Mouse (Mus musculus) heart, embryonic 13.5 days (tissue): ENCODE measurements at regions not wholly inside any gene's neighbourhood (a gene's known extent, or its start where the extent isn't known, plus 50 kb on each side); places are given as distances from the start of the nearest gene placed in this dataset.

Source experiments
- ATAC-seq: fragments of 200-750 bp; cut with Nextera tagmentation; 2 replicates; pipeline ENCODE4 v1.8.0; 2017; ENCODE audit warnings: moderate TSS enrichment; ENCODE audit not compliant: insufficient number of reproducible peaks, low FRiP score, low TSS enrichment; ENCODE audit errors: extremely low read depth
- H3K27ac ChIP-seq: fragments of 300-500 bp; sonication (generic); replicated peaks from 2 replicates; pipeline ENCODE4 v1.5.1; 2015; ENCODE audit warnings: moderate library complexity, mild to moderate bottlenecking, inconsistent platforms
- H3K27me3 ChIP-seq: fragments of 300-500 bp; sonication (generic); replicated peaks from 2 replicates; pipeline ENCODE4 v1.6.1; 2015; ENCODE audit warnings: mild to moderate bottlenecking, inconsistent platforms
- H3K36me3 ChIP-seq: fragments of 300-500 bp; sonication (generic); 2 replicates; pipeline ENCODE4 v1.6.1; 2015; ENCODE audit warnings: mild to moderate bottlenecking, inconsistent platforms
- H3K4me1 ChIP-seq: fragments of 300-500 bp; sonication (generic); 2 replicates; pipeline ENCODE4 v1.6.1; 2015; ENCODE audit warnings: inconsistent platforms
- H3K4me2 ChIP-seq: fragments of 300-500 bp; sonication (generic); 2 replicates; pipeline ENCODE4 v1.6.1; 2015; ENCODE audit warnings: inconsistent platforms, mild to moderate bottlenecking, moderate library complexity
- H3K4me3 ChIP-seq: fragments of 300-500 bp; sonication (generic); 2 replicates; pipeline ENCODE4 v1.5.1; 2015; ENCODE audit warnings: moderate library complexity, mild to moderate bottlenecking, inconsistent platforms
- H3K9ac ChIP-seq: fragments of 300-500 bp; sonication (generic); 2 replicates; pipeline ENCODE4 v1.6.1; 2015; ENCODE audit warnings: inconsistent platforms, mild to moderate bottlenecking, moderate library complexity
- H3K9me3 ChIP-seq: fragments of 300-500 bp; sonication (generic); 2 replicates; pipeline ENCODE4 v1.6.1; 2016; ENCODE audit warnings: inconsistent platforms
- WGBS: fragments of 180-500 bp; shearing (Covaris S2); methylation state at CpG from one replicate; pipeline ENCODE4 v1.1.7; 2015; ENCODE audit warnings: mixed read lengths; 5-methylcytosine and 5-hydroxymethylcytosine counted together

DNA sequence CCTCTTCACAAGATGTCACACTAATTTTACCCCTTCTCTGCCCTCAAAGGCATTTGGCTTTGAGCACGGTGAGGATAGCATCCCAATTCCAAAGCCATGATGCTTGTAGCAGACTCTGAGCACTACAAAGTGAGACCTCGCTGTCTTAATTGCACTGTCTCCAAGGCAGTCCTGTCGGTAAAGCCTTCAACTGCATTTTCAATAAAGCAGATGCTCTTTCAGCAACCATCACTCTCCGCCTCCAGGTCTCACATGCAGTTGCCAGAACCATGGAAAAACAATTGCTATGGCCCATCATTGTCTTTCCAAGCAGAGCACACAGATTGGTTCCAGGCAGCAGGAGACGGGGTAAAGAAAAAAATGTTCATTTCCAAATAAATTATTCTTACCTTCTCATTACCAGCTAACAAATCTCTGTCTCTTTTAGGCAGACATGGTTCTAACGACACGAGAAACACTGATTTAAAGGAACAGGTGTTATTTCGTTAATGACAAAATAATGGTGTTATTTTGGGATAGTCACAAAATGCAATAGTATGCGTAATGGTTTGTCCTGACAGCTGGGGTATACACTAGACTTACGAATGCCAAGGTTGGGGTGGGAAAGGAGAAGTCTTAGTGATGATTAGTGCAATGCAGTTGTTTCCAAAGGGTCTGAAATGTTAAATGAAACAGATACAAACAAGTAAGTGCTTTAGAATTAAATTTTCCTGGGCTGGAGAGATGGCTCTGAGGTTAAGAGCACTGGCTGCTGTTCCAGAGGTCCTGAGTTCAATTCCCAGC is 175.2 kb downstream of the Enc1 start:
- H3K27ac ChIP-seq = no peak overlapping the region
- 72% methylated on average over 10 of the region's 10 CpGs for WGBS
- H3K4me2 ChIP-seq = no peak overlapping the region
- no peak overlapping the region for H3K4me3 ChIP-seq
- peaks cover 7% of the 10 kb centered on the region; the same call in 1 of the 2 replicates for H3K4me1 ChIP-seq
- no peaks in the 10 kb centered on the region for H3K36me3 ChIP-seq
- peaks cover 30% of the 10 kb centered on the region for H3K27me3 ChIP-seq
- H3K9me3 ChIP-seq = no peaks in the 10 kb centered on the region
- H3K9ac ChIP-seq = no peak overlapping the region
- ATAC-seq = no peak

DNA sequence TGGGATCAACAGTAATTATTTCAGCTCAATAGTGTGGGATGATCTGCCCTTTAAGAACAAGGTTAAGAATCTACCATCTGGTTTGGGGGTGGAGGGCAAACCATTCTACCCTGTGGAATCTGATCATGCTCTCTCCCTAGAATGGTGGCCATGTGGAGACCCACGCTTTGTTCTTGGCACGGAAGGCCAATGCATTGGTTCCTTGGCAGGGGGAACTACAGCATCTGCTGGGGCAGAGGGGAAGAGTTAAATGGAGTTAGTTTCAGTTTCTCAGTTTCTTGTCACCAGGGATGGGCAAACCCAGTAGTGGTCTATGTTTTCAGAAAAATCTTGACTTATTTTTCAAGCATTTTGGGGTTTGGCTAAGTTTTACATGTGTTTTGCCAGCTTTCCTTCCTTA is 174.5 kb downstream of the Enc1 start:
- 83% methylated on average over 2 of the region's 2 CpGs for WGBS

DNA sequence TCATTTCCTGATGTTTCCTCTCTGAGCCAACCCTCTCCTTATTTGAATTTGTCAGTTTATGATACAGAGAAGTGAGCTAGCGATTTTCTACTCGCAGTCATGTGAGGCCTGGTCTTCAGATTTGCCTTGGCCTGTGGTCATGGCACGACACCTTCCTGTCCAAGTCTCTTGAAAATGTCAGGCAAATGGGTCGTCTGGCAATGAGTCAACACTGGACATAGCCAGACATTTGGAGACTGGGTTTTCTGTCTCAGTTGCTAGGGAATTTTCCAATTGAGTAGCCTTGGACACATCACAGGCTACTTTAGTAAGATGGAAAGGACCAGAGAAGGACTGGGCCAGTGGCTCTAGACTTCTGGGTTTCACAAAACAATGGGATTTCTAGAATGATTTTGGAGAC is 171.2 kb downstream of the Enc1 start:
- Histone ChIP-seq H3K9me3 (no peaks in the 10 kb centered on the region), H3K4me3 (no peak overlapping the region), H3K36me3 (no peaks in the 10 kb centered on the region), H3K27ac (no peak overlapping the region), H3K9ac (no peak overlapping the region), H3K4me1 (peaks cover 36% of the 10 kb centered on the region), H3K27me3 (peaks cover 32% of the 10 kb centered on the region), H3K4me2 (no peak overlapping the region)
- WGBS = 69% methylated on average over 4 of the region's 4 CpGs
- no peak for ATAC-seq

More for the DNA sequence above, 174.5 kb downstream of the Enc1 start:
- H3K4me2 ChIP-seq = no peak overlapping the region
- H3K36me3 ChIP-seq = no peaks in the 10 kb centered on the region
- no peak overlapping the region for H3K4me3 ChIP-seq
- ATAC-seq = no peak
- H3K9ac ChIP-seq = no peak overlapping the region
- no peak overlapping the region for H3K27ac ChIP-seq
- H3K9me3 ChIP-seq = no peaks in the 10 kb centered on the region
- peaks cover 14% of the 10 kb centered on the region for H3K4me1 ChIP-seq
- H3K27me3 ChIP-seq = peaks cover 30% of the 10 kb centered on the region

DNA sequence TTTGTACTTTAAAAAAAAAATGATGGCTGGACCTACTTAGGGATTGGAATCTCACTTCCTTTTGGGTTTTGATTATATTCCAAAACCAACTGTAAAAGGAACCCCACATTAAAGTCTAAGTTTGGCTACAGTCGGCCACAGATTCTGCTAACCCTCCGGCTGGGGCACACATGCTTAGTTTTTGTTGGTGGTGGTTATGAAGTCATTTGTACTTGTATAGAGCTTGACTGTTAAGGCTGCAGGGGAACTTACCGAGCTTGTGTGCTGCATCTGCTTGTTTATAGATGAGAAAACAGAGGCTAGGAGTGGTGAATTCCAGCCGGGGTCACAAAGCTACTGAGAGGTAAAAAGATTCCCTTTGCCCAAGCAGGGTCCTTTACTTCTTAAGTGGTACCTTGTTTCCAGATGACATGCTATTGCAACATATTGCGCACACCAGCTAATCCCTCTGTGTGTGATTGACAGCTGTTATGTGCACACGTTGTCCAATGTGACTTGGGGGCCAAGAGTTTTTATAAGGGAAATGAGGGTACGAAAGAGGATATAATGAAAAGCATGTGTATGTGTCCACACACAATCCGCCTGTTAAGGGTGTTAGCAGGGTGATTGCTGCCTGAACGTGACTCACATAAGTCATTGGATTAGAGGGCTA is 169.8 kb downstream of the Enc1 start:
- 71% methylated on average over 9 of the region's 9 CpGs for WGBS
- Histone ChIP-seq H3K27ac (no peak overlapping the region), H3K9ac (no peak overlapping the region), H3K36me3 (no peaks in the 10 kb centered on the region), H3K4me3 (no peak overlapping the region), H3K27me3 (peaks cover 43% of the 10 kb centered on the region), H3K4me2 (no peak overlapping the region), H3K4me1 (peaks cover 44% of the 10 kb centered on the region), H3K9me3 (no peaks in the 10 kb centered on the region)
- ATAC-seq = no peak

DNA sequence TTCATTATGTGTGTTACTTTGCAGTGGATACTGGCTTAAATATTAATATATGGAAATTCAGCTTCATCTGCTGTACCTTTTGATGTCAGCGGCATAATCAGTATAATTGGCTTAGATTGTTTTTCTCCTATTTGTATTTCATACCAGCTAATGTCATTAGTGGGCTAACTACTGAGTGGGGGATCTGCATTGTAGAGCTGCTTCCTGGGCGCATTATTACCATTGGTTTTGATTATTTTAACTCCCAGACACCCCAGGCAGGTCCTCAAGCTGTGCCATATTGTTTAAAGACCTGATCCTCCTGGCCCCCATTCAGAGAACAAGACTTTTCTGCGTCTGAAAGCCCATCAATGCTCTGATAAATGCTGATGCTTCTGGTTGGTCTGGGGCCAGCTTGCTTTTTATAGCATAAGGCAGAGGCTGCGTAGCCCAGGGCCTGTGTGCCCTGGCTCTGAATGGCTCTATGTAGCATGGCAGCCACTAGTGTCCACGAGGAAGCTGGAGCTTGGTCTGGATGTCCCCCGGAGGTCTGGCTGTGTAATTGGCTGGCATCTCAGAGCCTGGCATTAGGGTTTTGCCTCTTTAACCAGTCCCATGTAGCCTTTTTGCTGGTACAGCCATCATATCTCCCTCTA is 169.1 kb downstream of the Enc1 start:
- Histone ChIP-seq H3K36me3 (no peaks in the 10 kb centered on the region), H3K27ac (no peak overlapping the region), H3K4me2 (no peak overlapping the region), H3K4me3 (no peak overlapping the region), H3K4me1 (peaks cover 44% of the 10 kb centered on the region), H3K27me3 (peaks cover 46% of the 10 kb centered on the region), H3K9ac (no peak overlapping the region), H3K9me3 (peaks cover 4% of the 10 kb centered on the region; the same call in 1 of the 2 replicates)
- WGBS = 54% methylated on average over 6 of the region's 6 CpGs
- ATAC-seq = no peak

DNA sequence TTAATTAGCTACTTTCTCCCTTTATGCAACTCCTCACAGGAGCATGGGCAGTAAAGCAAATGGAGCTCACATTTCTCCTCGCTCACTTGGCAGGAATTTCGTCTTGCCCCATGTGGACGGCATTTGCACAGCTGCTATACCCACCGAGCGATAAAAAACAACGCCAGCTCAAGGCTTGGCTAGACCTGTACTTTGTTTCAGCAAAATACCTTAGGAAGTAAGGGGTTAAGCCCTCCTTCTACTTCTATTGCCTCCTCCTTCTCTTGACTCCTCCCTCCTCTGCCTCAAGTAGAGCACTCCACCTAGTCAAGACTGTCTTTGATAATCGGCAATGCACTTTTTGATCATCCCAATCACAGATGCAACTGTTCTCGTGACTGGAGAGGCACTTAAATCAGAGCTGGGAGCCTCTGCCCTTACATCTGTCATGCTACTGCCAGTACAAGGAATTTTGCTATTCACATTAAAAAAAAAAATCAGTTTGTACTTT is 168.4 kb downstream of the Enc1 start:
- 56% methylated on average over 8 of the region's 8 CpGs for WGBS
- peaks cover 4% of the 10 kb centered on the region; the same call in 1 of the 2 replicates for H3K9me3 ChIP-seq
- no peak overlapping the region for H3K9ac ChIP-seq
- H3K27me3 ChIP-seq = peaks cover 47% of the 10 kb centered on the region
- H3K4me1 ChIP-seq = peaks cover 44% of the 10 kb centered on the region
- H3K27ac ChIP-seq = no peak overlapping the region
- H3K36me3 ChIP-seq = no peaks in the 10 kb centered on the region
- H3K4me3 ChIP-seq = no peak overlapping the region
- ATAC-seq = no peak
- no peak overlapping the region for H3K4me2 ChIP-seq

DNA sequence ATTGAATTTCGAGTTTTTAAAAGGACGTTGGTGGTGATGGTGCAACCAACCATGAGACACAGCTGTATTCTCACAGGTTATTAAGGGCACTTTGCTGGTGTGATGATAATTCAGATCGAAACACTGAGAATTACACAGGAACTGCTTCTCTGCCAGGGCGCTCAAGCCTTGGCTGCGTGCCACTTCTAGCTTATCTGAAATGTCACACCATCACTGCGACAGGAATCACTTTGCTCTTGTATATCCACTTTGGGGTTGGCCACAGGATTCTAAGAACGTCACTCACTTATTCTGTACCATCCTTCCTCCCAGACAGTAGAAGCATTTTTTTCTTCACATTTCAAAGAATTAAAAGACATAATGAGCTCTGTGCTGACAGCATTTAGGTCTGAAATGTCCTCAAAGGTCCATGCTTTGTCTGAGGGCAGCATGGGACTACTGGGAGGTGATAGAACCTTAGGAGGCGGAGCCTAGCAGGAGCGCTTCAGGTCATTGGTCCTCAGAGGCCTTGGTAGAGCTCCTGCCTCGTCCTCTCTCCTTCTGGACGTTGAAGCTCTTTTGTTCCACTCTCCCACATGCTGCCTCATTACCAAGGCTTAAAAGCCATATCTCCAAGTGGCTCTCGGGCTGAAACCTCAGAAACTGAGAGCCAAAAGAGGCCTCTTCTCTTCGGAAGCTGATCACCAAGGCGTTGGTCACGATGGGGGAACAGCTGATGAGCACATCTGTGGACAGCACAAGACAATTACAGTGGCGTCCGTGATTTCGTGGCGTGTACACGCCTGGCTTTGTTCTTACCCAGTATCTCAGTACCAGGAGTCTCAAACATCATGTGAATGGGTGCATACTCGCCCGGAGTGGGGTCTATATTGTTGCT is 167.7 kb downstream of the Enc1 start:
- WGBS = 52% methylated on average over 22 of the region's 22 CpGs
- Histone ChIP-seq H3K4me2 (peak overlapping the region; percentile 38), H3K4me1 (peaks cover 44% of the 10 kb centered on the region), H3K9me3 (peaks cover 4% of the 10 kb centered on the region; the same call in 1 of the 2 replicates), H3K27ac (no peak overlapping the region), H3K27me3 (peaks cover 53% of the 10 kb centered on the region), H3K36me3 (no peaks in the 10 kb centered on the region), H3K4me3 (no peak overlapping the region), H3K9ac (no peak overlapping the region)
- no peak for ATAC-seq

DNA sequence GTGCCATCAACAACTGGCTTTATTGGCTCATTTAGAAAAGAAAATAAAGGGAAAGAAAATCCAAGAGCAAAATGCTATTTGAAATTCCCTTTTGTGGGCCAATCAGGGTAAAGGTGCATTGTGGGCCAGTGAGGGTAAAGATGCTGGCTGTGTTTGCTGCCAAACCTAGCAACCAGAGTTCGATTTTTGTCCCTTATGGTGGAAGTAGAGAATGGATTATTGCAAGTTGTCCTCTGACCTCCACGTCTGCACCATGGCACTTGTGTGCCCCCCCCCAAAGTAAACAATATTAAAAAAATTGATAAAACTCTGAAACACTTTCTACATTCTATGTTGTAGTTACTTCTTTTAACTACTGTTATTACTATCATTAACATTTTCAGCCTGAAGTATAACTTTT is 166.9 kb downstream of the Enc1 start:
- Histone ChIP-seq H3K27me3 (peaks cover 50% of the 10 kb centered on the region), H3K27ac (no peak overlapping the region), H3K9ac (no peak overlapping the region), H3K36me3 (no peaks in the 10 kb centered on the region), H3K4me2 (no peak overlapping the region), H3K4me1 (peaks cover 44% of the 10 kb centered on the region), H3K9me3 (peaks cover 4% of the 10 kb centered on the region; the same call in 1 of the 2 replicates), H3K4me3 (no peak overlapping the region)
- ATAC-seq = no peak
- WGBS = 60% methylated on average over 2 of the region's 2 CpGs

DNA sequence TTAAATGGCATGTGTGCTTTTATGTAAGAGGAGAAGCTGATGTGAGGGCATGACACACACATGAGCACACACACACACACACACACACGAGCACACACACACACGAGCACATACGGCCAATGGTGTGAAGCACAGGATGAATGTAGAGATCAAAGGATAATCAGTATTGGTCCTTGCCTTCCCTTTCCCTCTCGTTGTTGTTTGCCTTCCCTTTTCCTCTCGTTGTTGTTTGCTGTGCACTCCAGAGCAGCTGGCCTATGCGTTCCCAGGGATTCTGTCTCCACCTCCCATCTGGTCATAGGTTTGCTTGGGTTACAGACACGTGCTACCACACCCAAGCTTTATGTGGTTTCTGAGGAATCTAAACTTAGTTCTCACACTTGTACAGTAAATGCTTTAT is 165.8 kb downstream of the Enc1 start:
- no peaks in the 10 kb centered on the region for H3K36me3 ChIP-seq
- H3K4me3 ChIP-seq = no peak overlapping the region
- H3K27ac ChIP-seq = no peak overlapping the region
- peaks cover 4% of the 10 kb centered on the region; the same call in 1 of the 2 replicates for H3K9me3 ChIP-seq
- peaks cover 44% of the 10 kb centered on the region for H3K4me1 ChIP-seq
- WGBS = 44% methylated on average over 7 of the region's 7 CpGs
- H3K9ac ChIP-seq = no peak overlapping the region
- H3K27me3 ChIP-seq = peaks cover 52% of the 10 kb centered on the region
- no peak overlapping the region for H3K4me2 ChIP-seq
- ATAC-seq = no peak

DNA sequence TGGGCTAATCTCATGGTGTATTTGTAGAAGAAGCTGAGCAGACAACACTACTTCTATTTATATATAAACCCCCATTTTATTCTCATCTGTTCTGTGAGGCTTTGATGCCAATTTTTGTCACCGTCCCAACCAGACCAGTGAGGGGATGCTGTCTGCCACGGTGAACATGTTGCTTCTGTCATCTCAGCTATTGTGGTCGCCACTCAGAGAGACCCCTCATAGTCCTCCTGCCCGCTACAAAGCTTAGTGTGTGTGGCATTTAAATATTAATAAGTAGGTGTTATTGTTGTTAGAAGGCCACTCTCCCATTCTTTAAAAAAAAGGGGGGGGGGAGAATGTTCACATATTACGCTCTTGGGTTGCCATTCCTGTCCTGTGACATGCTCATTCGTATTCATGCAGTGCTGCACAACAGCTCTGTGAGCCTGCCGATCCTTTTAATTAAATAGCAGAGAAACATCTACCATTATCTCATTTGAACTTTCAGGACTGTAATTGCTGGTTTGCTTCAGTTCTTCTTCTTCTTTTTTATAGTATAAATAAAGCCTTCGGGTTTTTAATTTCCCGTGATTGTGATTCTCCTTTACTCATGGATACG is 161.4 kb downstream of the Enc1 start:
- Histone ChIP-seq H3K9me3 (peaks cover 4% of the 10 kb centered on the region; the same call in 1 of the 2 replicates), H3K9ac (no peak overlapping the region), H3K27ac (no peak overlapping the region), H3K27me3 (peaks cover 56% of the 10 kb centered on the region), H3K36me3 (no peaks in the 10 kb centered on the region), H3K4me3 (no peak overlapping the region), H3K4me2 (no peak overlapping the region), H3K4me1 (peaks cover 8% of the 10 kb centered on the region; the same call in 1 of the 2 replicates)
- ATAC-seq = no peak
- WGBS = 83% methylated on average over 10 of the region's 10 CpGs
